Mouse (Mus musculus) urinary bladder, postnatal 36 days (tissue): Measurements from ENCODE around the gene Trim44.

ENCODE experiments used
- DNase-seq, 2 experiments: peaks; one replicate each; pipeline ENCODE4 v3.0.0; 2022; ENCODE audit warnings: low spot score in 2 of 2, mixed read lengths in 1 of 2

Gene Trim44

GRCm38 (mm10) chr2:102365983-102366545, 41.6 kb downstream of the Trim44 start:
- DNase-seq = no peak

DNA sequence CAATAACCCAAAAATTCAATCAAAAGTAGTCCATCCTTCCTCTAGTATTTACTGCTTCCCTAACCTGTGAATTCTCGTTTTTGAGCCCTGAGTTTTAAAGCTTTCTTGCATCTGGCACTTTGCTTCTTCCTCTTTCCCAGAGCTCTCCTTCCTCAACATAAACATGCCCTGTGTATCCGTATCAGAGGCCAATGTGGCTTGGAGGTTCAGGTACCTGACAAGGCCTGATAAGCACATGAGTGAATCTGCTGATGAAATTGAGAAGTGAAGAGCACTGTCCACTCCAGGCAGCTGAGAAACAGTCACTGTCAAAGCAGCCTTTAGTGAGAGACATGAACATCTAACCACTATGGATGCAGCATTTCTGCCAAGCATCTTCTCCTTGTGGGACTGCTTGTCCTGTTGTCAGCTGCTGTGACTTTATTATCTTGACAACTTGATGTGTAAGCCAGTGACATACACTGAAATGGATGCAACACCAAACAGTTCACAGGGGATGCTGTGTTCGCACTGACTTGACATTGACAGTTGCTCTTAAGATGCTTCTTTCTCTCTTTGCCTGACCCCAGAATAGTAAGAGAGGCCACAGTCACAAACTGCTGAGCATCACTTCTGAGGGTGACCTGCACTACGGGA, 42.9 kb downstream of the Trim44 start:
- DNase-seq = no peak

DNA sequence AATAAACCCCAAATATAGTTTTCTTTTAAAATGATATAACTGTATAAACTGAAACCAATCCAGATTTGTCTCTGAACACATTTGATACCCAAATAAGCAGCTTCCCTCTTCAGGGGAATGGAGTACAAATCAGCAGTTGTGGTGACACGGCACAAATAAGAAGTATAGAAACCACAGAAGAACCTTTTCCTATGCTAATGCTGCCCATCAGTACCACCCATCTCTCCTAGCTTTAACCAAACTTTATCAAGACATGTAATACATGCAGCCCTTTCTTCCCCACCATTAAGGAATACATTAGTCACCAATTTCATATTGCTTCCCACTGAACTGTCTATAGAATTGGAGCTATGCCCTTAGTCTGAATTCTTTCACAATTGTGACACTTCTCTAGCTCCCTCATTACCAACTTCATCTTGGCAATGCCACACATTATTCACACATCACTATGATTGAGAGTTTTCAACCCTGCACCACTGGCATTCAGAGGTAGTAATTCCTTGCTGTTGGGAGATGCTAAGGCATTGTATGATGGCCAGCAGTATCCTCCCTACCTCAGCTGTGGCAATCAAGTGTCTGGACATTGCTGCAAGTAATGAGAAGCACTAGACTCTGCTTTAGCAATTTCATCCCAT, 44.6 kb downstream of the Trim44 start:
- no peak for DNase-seq

GRCm38 (mm10) chr2:102362266-102362665, 45.4 kb downstream of the Trim44 start:
- DNase-seq = no peak

- no peak for DNase-seq
Measured at GRCm38 (mm10) chr2:102356879-102357695, 50.5 kb downstream of the Trim44 start.

DNA sequence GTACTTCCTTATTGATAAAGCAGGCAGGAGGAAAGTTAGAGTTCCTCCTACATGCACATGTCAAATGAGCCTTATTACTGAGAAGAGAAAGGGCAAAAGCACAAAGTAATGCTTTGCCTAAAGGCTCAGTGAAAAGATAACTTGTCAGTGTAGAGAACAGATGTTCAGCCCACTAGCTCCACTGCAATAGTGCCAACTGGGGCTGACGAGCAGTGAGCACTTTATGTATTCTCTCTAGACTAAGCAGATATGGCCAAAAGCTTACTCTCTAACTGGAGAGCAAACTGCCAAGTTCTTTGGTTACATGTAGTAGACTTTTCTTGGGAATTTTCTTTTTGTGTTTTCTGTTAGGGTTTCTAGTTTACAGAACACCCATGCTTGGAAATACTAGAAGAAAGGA, 53.6 kb downstream of the Trim44 start:
- DNase-seq = no peak

DNA sequence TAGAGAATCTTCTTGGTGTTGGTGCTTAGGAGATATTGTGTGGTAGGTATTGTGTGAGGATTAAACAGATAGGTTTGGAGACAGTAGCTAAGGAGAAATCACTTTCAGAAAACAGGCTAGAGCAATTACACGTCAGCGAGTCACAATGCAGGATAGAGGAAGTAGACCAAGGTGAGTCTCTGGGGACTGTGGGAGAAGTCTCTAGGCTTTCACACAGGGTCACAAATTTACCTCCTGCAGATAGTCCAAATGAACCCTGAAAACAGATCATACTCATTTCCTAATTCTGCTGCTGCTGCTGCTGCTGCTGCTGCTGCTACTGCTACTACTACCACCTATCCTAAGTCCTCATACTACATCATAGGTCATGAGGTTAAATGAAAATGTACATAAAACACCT, 66.2 kb downstream of the Trim44 start:
- no peak for DNase-seq

GRCm38 (mm10) chr2:102336816-102337215, 70.8 kb downstream of the Trim44 start:
- DNase-seq = no peak

DNA sequence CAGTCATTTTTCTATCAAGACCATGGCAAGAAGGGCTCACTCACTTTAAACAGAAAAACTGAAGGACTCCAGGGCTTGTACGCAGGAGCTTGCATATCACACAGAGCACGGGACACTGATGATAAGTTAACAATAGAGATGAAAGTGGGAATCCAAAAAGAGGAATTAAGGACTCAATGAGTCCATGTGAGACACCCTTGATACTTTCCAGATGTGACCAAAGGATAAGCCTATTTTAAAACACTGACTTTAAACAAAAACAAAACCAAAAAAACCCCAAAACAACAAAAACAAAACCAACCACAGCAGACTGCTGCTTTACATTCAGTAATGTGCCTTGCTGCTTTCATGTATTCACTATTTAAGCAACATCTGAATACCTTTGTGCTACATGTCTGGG, 75.7 kb downstream of the Trim44 start:
- no peak for DNase-seq

GRCm38 (mm10) chr2:102331092-102331491, 76.5 kb downstream of the Trim44 start:
- DNase-seq = no peak

DNA sequence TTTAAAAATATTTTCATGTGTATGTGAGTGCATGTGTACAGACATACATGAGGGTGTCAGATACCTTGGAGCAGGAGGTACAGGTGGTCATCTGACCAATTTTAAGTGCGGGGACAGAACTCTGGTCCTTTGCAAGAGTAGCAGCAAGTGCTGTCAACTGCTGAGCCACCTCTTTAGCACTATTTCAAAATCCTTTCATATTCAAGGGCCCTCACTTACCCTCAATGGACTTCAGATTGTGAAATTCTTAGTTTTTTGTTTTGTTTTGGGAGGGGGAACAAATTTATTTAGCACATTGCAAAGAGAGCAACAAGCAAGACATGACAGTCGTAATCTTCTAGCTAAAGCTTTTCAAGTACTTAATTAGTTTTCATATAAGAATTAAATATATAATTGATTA, 81.7 kb downstream of the Trim44 start:
- no peak for DNase-seq

- no peak for DNase-seq
Measured at GRCm38 (mm10) chr2:102324336-102324735, 83.3 kb downstream of the Trim44 start.

DNA sequence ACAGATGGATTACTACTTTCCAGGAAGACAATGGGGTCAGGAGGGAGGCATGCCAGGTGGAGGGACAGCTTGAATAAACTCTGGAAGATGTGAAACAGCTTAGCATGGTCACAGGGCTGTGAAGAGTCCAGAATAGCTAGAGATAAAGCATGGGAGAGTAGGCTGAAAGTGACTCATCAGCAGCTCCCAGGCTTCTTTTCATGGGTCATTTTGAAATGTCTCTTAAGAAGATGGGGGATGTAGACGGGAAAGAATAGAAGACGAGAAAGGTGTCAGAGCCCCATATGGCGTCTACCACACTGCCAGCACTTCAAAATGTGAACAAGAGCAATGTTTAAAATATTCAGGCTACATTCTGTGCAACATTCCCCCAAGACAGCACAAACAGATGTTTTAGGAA, 91.1 kb downstream of the Trim44 start:
- no peak for DNase-seq

GRCm38 (mm10) chr2:102315153-102315552, 92.5 kb downstream of the Trim44 start:
- DNase-seq = no peak

DNA sequence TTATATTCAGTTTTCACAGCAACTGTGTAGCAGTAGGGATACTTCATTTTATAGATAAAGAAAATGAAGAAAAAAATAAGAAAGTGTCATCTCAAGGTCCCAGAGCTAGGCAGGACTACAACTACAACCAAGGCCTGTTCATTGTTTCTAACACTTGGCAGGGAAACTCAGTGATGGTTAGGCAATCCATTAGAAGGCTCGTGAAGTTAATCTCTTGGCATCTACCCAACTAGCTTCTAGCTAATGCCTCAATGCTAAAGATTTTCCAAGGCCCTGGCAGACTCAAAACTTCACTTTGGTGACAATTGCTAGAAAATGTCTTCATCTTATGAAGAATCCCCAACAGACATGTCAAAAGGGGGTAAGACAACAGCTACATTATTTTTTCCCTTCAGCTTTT, 93.0 kb downstream of the Trim44 start:
- peak in 1 of 2 experiments; percentile 11 for DNase-seq

GRCm38 (mm10) chr2:102314068-102314467, 93.6 kb downstream of the Trim44 start:
- no peak for DNase-seq

DNA sequence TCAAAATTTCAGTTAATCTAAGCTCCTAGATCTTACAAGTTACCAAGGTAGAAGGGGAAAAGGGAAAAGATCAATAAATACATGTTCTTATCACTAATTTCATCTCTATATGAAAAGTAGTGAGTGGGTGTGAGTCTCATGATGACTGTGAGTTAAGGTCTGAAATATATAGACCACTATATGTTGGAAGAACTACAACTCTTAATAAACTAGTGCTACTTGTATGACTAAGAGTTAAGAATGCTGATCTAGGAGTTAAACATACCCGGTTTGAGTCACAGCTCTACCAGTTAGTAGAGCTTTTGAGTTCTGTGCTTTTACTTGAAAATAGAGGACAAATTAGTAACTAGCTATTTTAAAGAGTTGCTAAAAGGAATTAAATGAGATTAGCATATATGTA, 94.7 kb downstream of the Trim44 start:
- no peak for DNase-seq

DNA sequence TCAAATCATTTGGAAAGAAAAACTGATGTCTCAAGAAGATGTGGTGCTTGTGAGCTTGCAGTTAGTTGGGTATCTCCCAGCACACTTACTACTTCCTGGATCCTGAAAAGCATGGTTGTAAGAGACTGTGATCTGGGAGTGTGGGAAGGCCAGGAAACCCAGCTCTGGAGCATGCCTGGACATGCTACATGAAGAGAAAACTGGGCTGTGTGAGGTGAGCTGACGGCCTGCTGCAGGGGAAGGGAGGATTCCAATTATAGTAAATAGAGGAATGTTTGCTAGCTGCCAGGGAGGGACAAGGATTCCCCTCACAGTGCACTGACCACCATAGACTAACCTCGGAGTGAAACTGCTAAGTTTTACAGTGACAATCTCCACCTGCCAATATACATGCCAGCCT, 104.4 kb downstream of the Trim44 start:
- DNase-seq = no peak

GRCm38 (mm10) chr2:102302532-102302931, 105.1 kb downstream of the Trim44 start:
- no peak for DNase-seq

DNA sequence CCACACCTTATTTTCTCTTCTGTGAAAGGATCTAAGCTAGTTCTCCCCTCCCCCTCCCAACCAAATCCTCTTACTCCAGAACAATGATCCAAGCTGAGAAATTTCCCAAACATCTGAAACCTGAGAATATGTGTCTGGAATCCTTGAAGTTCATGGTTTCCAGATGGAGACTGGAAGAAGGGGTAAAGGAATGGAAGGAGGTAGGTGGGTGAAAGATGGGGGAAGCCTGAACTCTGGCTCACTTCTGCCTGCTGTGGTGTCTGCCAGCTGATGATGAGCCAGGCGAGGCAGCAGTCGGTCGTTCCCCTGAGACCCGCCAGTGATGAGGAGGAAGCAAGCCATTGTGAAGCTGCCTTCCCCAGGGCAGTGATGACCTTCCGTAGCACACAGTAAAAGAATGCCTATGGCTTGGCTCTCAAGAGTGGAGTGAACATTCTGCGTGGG, 112.8 kb downstream of the Trim44 start:
- peak in 1 of 2 experiments; percentile 35 for DNase-seq

DNA sequence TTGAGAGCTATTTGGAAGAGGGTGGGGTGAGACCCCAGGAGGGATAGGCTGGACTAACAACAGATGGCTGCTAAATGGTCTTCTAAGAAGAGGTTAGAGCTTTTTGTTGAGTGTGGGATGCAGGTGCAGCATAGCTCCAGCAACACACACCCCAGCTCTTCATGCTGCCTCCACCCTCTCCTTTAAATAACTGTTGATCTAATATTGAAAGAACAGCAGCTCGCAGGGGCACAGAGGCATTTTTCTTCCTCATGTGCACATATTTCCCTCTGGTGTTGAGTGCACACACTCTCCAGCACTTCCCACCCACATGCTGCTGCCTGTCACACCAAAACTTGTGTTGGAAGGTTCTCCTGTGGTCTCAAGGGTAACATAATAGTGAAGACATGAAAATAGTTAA, 114.4 kb downstream of the Trim44 start:
- DNase-seq = no peak

DNA sequence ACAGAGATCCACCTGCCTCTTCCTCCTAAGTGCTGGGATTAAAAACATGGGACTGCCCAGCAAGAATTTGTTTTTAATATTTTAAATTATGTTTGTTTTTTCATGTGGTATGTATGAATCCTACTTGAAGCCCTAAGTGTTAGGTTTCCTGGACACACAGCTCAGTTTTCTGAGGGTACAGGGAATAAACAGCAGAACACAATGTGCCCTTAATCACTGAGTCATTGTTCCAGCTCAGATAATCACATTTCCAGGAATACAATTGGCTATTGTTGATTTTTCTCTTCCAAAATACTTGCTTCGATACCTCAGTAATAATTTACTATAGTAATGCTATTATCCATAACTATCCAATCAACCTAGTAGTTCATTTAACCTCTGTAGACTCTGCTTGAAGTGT, 115.6 kb downstream of the Trim44 start:
- no peak for DNase-seq

GRCm38 (mm10) chr2:102291533-102291932, 116.1 kb downstream of the Trim44 start:
- no peak for DNase-seq
